Mouse (Mus musculus) skeletal muscle tissue, adult 2 months (tissue): ENCODE results near the gene Sptbn1.

ENCODE experiments used
- DNase-seq: peaks from one replicate; pipeline ENCODE4 v3.0.0-alpha.2; 2012; ENCODE audit warnings: low read depth, low spot score

Sptbn1 gene

DNA sequence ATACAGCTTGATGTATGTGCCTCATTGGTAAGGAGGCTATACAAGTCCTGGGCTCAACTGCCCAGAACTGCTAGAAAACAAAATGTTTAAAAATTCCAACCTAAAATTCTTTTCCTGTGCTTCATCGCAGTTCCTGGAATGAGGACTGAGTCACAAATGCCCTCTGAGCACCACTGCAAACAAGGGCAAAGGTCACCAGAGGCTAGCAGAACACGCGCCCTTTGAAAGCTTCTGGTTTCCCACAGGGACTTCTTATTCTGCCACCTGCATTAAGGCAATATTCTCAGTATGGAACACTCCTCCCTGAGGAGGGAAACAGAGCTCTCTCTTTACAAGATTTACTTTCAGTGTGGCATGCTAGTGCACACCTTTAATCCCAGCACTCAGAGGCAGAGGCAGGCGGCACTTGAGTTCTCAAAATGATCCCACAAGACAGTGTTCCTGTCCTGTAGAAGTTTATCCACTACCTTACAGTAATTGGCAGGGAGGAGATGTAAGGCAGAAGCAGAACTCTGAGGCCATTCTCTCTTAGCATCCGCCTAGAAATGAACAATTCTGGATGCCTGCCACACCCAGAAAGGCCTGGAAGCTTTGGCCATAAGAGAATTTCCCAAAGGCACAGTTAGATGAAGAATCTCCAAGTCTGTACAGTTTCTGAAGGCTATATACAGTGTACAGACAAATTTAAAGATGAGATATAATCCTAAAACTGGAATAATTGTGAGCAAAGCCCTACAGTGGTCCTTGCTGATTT, 56.1 kb downstream of the Sptbn1 start:
- DNase-seq: no peak

DNA sequence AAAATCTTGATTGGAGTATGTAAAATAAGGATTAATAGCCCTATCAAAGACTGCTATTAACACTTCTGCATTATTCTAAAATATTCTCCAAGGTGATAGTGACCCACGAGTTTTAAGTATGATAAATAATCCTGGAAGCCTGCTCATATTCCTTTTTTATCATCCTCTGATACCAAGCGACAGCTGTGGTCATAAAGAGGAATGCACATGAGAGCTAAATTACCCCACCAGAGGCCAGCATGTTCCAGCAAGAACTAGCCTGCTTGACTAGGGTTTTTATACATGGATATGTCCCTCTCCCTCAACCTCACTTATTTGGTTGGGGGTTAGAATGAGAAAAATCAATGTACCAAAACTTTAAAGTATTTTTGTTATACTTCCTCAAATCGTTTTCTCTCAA, 56.8 kb downstream of the Sptbn1 start:
- DNase-seq: no peak

DNA sequence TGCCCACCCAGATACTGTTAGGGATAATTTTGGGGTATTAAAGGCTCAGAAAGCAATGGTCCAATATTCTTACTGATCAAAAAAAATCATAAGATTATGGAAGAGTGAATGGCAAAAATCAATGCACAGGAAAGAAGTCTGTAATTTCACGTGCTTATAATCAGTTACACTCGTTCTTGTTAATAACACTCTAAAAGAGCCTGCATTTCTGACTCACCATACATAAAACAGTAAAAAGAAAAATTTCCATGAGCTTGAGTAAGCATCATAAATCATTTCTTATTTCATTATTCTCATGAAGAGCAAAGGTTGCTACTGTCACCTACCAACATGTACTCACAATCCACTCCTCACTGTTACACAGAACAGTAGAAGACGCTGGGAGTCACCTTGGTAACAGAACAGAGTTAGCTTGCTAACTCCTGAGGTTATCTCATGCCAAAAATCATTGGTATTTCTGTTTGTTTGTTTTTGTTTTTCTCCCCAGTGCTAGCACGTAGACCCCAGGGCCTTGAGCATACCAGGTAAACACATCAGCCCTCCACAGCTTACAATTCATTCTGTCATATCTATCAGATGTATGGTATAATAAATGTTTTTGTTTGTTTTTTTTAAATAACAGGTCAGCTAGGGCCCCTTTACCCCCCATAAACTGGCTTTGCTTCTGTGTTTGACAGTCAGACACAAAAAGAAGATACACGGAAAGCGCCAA, 57.7 kb downstream of the Sptbn1 start:
- DNase-seq: no peak

DNA sequence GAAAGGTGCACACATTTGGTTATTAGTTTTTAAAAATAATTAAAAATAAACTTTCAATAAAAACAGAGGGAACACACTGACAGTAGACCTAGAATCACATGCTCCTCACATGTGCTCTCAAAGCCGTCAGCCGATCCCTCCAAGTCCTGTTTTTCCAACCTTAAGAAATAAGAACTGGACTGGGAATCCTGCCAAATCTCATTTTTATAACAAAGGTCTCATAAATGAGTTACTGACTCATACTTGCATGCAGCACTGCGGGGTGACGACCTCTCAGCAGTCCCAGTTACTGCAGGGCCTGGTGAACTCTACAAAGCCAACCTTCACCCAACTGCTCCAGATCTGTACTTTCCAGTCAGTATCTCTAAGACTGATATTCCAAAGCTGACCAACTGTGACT, 58.5 kb downstream of the Sptbn1 start:
- peak; percentile 64 for DNase-seq

- no peak for DNase-seq
These were observed 63.6 kb downstream of the Sptbn1 start for GRCm38 (mm10) chr11:30204398-30204797.

DNA sequence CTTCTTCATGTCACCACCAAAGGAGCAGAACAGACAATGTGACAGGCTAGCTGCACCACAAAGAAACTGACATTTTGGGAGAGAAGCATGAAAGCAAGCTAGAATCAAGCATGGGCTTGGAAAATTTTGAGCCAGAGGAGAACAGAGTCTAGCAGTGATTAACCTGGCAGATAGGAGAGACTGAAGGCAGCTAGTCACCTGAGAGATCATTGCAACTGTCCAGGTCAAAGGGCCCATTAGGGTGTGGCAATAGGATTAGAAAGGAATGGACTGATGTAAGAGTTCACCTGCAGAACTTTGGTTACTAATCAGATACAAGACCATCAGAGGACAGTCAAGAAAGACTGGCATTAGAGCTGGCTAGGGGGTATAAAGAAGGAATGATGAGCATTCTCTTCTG, 67.6 kb downstream of the Sptbn1 start:
- DNase-seq: no peak

GRCm38 (mm10) chr11:30198091-30198675, 69.8 kb downstream of the Sptbn1 start:
- DNase-seq: no peak

DNA sequence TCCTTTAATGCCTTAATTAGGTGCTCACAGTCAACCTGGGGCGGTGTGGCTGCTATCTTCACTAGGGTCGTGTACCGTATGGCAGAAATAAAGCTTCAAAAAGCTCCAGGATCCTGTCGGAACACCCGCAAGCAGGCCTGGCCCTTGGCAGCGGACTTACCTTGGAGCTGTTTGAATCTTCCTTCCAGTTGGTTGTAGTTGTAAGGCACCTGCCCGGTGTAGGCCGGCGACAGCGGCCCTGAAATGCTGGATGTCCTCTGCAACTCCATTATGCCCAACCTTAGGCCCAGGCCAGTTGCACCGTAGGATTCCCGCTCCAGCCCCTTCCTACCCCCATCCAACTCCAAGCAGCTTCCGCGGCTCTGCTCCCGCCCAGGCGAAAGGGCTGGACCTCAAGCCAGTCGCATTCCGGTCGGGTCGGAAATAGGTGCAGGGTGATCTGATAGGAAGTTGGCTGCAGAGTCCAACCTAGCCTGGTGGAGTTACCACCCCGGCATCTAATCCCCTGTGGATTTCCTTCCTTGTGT, 70.3 kb downstream of the Sptbn1 start:
- no peak for DNase-seq

DNA sequence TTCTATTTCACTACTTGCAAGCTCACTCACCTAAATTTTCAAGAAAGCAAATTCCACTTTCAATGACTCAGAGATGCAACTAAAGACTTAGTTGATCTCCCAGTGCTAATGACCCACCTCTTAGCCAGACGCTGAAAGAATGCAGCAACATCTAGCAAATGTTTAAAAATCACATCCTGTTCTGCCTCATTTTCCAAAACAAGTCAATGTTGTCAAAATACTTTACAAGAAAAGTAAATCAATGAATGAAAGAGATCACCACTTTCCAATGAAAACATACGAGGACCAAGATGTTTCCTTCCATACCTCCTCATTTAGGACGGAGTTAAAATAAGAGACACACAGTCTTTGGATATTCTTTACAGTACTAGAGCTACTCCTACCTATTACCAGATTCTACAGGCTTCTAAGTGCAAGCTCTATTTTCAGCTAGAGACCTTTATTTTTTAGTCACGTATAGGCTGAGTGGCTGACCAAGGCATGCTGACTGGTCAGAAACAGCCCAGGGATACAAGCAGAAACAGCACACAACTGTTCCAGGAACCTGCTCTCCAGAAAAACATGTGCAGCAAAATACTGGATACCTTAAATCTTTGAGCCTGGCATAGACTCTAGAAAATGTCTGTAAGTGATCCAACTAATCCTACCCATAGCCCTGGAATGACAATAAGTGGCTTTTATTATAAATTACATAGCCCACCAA, 71.5 kb downstream of the Sptbn1 start:
- DNase-seq: no peak

GRCm38 (mm10) chr11:30195756-30196155, 72.2 kb downstream of the Sptbn1 start:
- no peak for DNase-seq

GRCm38 (mm10) chr11:30194800-30195199, 73.2 kb downstream of the Sptbn1 start:
- no peak for DNase-seq

DNA sequence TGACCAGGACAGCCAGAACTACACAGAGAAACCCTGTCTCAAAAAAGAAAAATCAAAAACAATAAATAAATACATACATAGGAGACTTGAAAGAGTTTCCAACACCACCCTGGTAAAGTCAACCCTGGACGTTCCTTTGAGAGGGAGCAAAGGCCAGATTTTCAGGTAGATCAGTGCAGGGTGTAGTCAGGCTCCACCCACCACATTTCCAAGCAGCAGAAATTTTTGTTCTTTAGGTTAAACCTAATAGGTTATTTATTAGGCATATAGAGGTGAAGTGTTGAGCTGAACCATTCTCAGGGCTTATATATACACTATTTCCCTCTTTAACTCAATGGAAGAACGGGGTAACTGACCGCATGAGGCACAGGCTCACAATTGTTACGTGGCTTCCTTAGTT, 77.0 kb downstream of the Sptbn1 start:
- no peak for DNase-seq

DNA sequence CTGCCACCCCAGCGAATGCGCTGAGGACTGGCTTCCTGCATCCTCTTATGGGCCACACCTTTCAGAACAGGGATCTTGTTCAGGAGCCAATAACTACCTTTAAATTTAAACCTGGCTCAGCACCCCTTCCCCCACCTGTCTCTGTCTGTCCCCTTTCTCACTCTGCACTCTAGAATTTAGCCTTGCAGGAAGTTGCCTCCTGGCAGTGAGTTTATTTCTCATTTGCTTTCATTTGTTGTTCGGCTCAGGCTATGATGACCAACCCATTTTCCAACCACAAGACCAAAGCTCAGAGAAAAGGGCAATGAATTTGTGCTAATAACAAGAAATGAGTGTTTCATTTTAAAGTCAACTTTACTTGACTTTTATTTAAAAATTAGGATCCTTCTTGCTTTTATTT, 77.9 kb downstream of the Sptbn1 start:
- DNase-seq: no peak

DNA sequence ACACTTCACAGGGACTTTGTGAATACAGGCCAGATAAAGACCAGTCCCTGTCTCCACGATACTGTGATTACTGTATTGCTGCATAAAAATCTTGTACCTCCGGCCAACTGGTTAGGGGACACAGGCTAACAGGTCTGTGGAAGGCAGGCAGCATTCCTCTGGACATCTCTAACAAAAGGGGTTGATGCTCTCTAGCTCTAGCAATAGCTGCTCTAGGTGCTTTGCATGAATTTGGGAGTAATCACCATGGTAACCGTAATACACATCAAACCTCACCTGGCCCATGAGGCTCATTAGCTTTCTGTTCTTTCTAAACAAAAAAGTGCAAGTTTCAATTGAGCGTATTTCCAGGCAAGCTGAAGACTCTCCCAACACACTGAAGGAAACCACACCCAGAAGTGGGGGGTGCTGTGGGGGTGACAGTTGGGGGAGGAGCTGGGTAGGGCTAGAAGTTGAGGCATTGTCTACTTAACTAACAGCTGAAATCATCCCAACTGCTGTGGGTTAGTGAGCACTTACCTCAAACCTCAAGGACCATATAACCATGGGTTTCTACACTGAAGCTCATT, 81.0 kb downstream of the Sptbn1 start:
- no peak for DNase-seq

DNA sequence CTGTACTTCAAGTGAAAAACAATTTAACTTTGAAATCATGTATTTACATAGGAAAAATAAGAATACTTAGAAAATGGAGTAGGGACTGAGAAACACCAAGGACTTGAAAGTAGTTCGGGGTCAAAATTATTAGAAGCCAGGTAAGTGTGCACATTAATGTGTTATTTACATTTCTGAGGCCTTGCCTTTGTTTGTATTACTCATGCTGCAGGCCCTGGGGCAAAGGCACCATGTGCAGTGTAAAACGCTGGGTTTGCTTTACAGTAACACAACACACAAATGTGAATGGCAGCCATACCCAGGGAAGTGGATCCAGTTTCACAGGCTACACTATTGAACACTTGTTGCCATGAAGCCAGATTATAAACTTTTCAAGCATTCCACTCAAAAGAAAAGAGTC, 83.4 kb downstream of the Sptbn1 start:
- DNase-seq: no peak

- no peak for DNase-seq
These were observed 85.1 kb downstream of the Sptbn1 start for GRCm38 (mm10) chr11:30182716-30183411.

- no peak for DNase-seq
These were observed 89.8 kb downstream of the Sptbn1 start for GRCm38 (mm10) chr11:30178193-30178592.

- no peak for DNase-seq
These were observed 90.7 kb downstream of the Sptbn1 start for GRCm38 (mm10) chr11:30177145-30177840.

- no peak for DNase-seq
These were observed 91.9 kb downstream of the Sptbn1 start for GRCm38 (mm10) chr11:30176111-30176510.

DNA sequence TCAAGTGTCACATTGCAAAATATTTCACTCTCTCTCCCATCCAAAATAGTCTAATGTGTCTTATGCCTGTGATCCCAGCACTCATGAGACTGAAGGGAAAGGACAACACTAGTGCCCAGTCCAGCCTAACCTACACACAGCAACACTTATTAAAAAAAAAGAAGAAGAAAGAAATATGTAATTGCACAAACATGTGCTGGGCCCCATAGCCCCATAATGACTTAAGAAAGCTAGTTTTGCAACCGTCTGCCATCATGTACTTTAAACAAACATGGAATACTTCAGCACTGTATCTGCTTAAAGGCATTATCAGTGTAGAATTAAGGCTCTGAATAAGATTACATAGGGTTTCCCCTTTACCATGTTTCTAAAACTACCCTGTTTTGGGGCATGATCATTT, 92.4 kb downstream of the Sptbn1 start:
- no peak for DNase-seq
